Mouse (Mus musculus) midbrain, embryonic 11.5 days (tissue): ENCODE data around the gene Krt39. TPM values are rescaled to one million over a fixed set of nuclear protein-coding genes. Genes with fewer than 3 reads are reported as not detected.

Experiments
- ATAC-seq: fragments of 200-750 bp; cut with Nextera tagmentation; 2 replicates; pipeline ENCODE4 v1.8.0; 2017; ENCODE audit warnings: moderate TSS enrichment, moderate library complexity; ENCODE audit not compliant: low FRiP score
- DNase-seq: peaks from one replicate; pipeline ENCODE4 v3.0.0; 2015; ENCODE audit warnings: low spot score; ENCODE audit errors: missing footprints
- H3K27ac ChIP-seq: fragments of 300-500 bp; sonication (generic); 2 replicates; pipeline ENCODE4 v1.5.1; 2014; ENCODE audit warnings: low read depth, low read length
- H3K27me3 ChIP-seq: fragments of 300-500 bp; sonication (generic); 2 replicates; pipeline ENCODE4 v1.6.1; 2014; ENCODE audit warnings: mild to moderate bottlenecking, low read length, moderate library complexity, mixed read lengths; ENCODE audit not compliant: control insufficient read depth, insufficient read depth
- H3K36me3 ChIP-seq: fragments of 300-500 bp; sonication (generic); 2 replicates; pipeline ENCODE4 v1.6.1; 2014; ENCODE audit warnings: mild to moderate bottlenecking, low read length, moderate library complexity, mixed read lengths; ENCODE audit not compliant: control insufficient read depth, insufficient read depth
- H3K4me1 ChIP-seq: fragments of 300-500 bp; sonication (generic); 2 replicates; pipeline ENCODE4 v1.6.1; 2014; ENCODE audit warnings: low read length; ENCODE audit not compliant: control insufficient read depth, insufficient read depth
- H3K4me2 ChIP-seq: fragments of 300-500 bp; sonication (generic); 2 replicates; pipeline ENCODE4 v1.6.1; 2014; ENCODE audit warnings: mild to moderate bottlenecking, moderate library complexity
- H3K4me3 ChIP-seq: fragments of 300-500 bp; sonication (generic); 2 replicates; pipeline ENCODE4 v1.5.1; 2014; ENCODE audit warnings: low read depth, low read length
- H3K9ac ChIP-seq: fragments of 300-500 bp; sonication (generic); 2 replicates; pipeline ENCODE4 v1.6.1; 2014; ENCODE audit warnings: low read length
- H3K9me3 ChIP-seq: fragments of 300-500 bp; sonication (generic); 2 replicates; pipeline ENCODE4 v1.6.1; 2016; ENCODE audit warnings: low read length; ENCODE audit not compliant: control insufficient read depth
- WGBS: fragments of 180-500 bp; shearing (Covaris S2); extraction: QIAGEN DNeasy Blood & Tissue Kit; methylation state at CpG from one replicate; pipeline ENCODE4 v1.1.7; 2014; 5-methylcytosine and 5-hydroxymethylcytosine counted together
- polyA plus RNA-seq: library from polyadenylated mRNA; unstranded; fragments of >200 nt; fragmentation: Nextera tagmentation; extraction: Ambion mirVana; gene quantifications from 2 replicates; pipeline ENCODE4 v1.2.1, GENCODE M21; 2014

Gene Krt39
- polyA plus RNA-seq, 1 experiment from 2014 or later, result not detected

- no peak overlapping the region for H3K27ac ChIP-seq
- WGBS, result 51% methylated on average over 3 of the region's 3 CpGs
Measured at GRCm38 (mm10) chr11:99489233-99489632, 31.9 kb downstream of the Krt39 start.

GRCm38 (mm10) chr11:99474981-99475380 lies 46.2 kb downstream of the Krt39 start:
- Histone ChIP-seq H3K27me3 (no peaks in the 10 kb centered on the region), H3K36me3 (no peaks in the 10 kb centered on the region), H3K9me3 (no peaks in the 10 kb centered on the region), H3K4me3 (no peak overlapping the region), H3K27ac (no peak overlapping the region), H3K9ac (no peak overlapping the region), H3K4me2 (no peak overlapping the region), H3K4me1 (no peaks in the 10 kb centered on the region)
- WGBS, result 88% methylated on average over 3 of the region's 3 CpGs
- no peak for ATAC-seq
- peak; percentile 49 for DNase-seq

More at GRCm38 (mm10) chr11:99489233-99489632, 31.9 kb downstream of the Krt39 start:
- Histone ChIP-seq H3K4me3 (no peak overlapping the region), H3K9ac (no peak overlapping the region), H3K4me2 (no peak overlapping the region), H3K4me1 (peaks cover 2% of the 10 kb centered on the region; the same call in 1 of the 2 replicates), H3K36me3 (no peaks in the 10 kb centered on the region), H3K27me3 (no peaks in the 10 kb centered on the region), H3K9me3 (no peaks in the 10 kb centered on the region)
- DNase-seq (peak; percentile 79), ATAC-seq (no peak)

GRCm38 (mm10) chr11:99473433-99473832 lies 47.7 kb downstream of the Krt39 start:
- no peak overlapping the region for H3K4me3 ChIP-seq
- no peak overlapping the region for H3K4me2 ChIP-seq
- DNase-seq (peak; percentile 49), ATAC-seq (no peak)
- H3K4me1 ChIP-seq, result no peaks in the 10 kb centered on the region
- 78% methylated on average over 6 of the region's 6 CpGs for WGBS
- no peak overlapping the region for H3K27ac ChIP-seq
- no peaks in the 10 kb centered on the region for H3K27me3 ChIP-seq
- H3K9ac ChIP-seq, result no peak overlapping the region
- no peaks in the 10 kb centered on the region for H3K9me3 ChIP-seq
- H3K36me3 ChIP-seq, result no peaks in the 10 kb centered on the region

DNA sequence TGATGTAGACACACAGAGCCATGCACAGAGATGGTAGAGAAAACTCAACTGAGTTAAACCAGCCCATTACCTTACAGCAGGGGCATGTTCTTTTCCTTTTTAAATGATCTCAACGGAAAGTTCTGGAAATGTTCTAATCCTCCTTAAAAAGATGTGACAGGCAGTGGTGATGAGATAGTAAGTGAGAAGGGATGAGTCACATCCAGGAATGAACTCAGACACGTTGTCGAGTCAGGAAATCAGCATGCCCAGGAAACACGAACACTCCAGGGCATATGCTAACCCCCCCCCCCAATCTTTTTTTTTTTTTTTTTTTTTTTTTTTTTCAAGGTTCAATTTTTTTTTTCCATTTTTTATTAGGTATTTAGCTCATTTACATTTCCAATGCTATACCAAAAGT lies 48.7 kb downstream of the Krt39 start:
- H3K27ac ChIP-seq, result no peak overlapping the region
- 84% methylated on average over 4 of the region's 4 CpGs for WGBS
- H3K4me1 ChIP-seq, result no peaks in the 10 kb centered on the region
- no peaks in the 10 kb centered on the region for H3K27me3 ChIP-seq
- ATAC-seq, result no peak
- no peak for DNase-seq
- H3K4me3 ChIP-seq, result no peak overlapping the region
- no peak overlapping the region for H3K4me2 ChIP-seq
- no peaks in the 10 kb centered on the region for H3K36me3 ChIP-seq
- no peaks in the 10 kb centered on the region for H3K9me3 ChIP-seq
- H3K9ac ChIP-seq, result no peak overlapping the region

- H3K27ac ChIP-seq, result no peak overlapping the region
- no peaks in the 10 kb centered on the region for H3K27me3 ChIP-seq
- DNase-seq, result no peak
- H3K9ac ChIP-seq, result no peak overlapping the region
- H3K36me3 ChIP-seq, result no peaks in the 10 kb centered on the region
- WGBS, result 95% methylated on average over 6 of the region's 6 CpGs
- ATAC-seq, result no peak
- H3K9me3 ChIP-seq, result no peaks in the 10 kb centered on the region
- no peaks in the 10 kb centered on the region for H3K4me1 ChIP-seq
- no peak overlapping the region for H3K4me3 ChIP-seq
- no peak overlapping the region for H3K4me2 ChIP-seq
Measured at GRCm38 (mm10) chr11:99471946-99472345, 49.2 kb downstream of the Krt39 start.

GRCm38 (mm10) chr11:99469228-99469627 lies 51.9 kb downstream of the Krt39 start:
- H3K9ac ChIP-seq, result no peak overlapping the region
- 85% methylated on average over 4 of the region's 4 CpGs for WGBS
- ATAC-seq (no peak), DNase-seq (no peak)
- H3K4me2 ChIP-seq, result no peak overlapping the region
- no peaks in the 10 kb centered on the region for H3K9me3 ChIP-seq
- no peak overlapping the region for H3K4me3 ChIP-seq
- H3K27me3 ChIP-seq, result no peaks in the 10 kb centered on the region
- no peaks in the 10 kb centered on the region for H3K36me3 ChIP-seq
- H3K4me1 ChIP-seq, result no peaks in the 10 kb centered on the region
- no peak overlapping the region for H3K27ac ChIP-seq

- H3K9me3 ChIP-seq, result no peaks in the 10 kb centered on the region
- no peak for DNase-seq
- no peak overlapping the region for H3K27ac ChIP-seq
- H3K36me3 ChIP-seq, result no peaks in the 10 kb centered on the region
- no peak overlapping the region for H3K9ac ChIP-seq
- H3K4me1 ChIP-seq, result no peaks in the 10 kb centered on the region
- WGBS, result 89% methylated on average over 11 of the region's 11 CpGs
- no peaks in the 10 kb centered on the region for H3K27me3 ChIP-seq
- ATAC-seq, result no peak
- H3K4me3 ChIP-seq, result no peak overlapping the region
- no peak overlapping the region for H3K4me2 ChIP-seq
Measured at GRCm38 (mm10) chr11:99468566-99468965, 52.6 kb downstream of the Krt39 start.

GRCm38 (mm10) chr11:99466316-99466715 lies 54.8 kb downstream of the Krt39 start:
- Histone ChIP-seq H3K4me1 (no peaks in the 10 kb centered on the region), H3K27me3 (no peaks in the 10 kb centered on the region), H3K36me3 (no peaks in the 10 kb centered on the region), H3K9me3 (no peaks in the 10 kb centered on the region), H3K27ac (no peak overlapping the region), H3K9ac (no peak overlapping the region), H3K4me3 (no peak overlapping the region), H3K4me2 (no peak overlapping the region)
- WGBS, result 56% methylated on average over 7 of the region's 7 CpGs
- ATAC-seq (no peak), DNase-seq (no peak)

DNA sequence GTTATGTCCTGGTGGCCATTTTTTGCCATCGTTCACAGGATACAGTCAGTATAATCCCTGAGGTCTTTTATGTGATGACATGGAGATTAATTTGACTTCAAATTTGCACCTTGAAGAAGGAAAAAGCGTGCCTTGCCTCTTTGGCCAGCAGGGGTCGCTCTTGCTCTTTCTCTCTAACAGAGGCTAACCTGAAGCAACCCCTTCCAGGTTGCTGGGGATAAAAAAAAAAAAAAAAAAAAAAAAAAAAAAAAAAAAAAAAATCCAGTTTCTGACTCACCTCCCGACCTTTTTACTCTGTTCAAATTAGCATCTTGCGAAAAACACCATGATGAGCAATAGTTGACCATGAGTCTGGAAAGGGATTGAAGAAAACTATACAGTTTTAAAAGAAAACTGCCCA lies 56.3 kb downstream of the Krt39 start:
- Histone ChIP-seq H3K36me3 (no peaks in the 10 kb centered on the region), H3K4me1 (no peaks in the 10 kb centered on the region), H3K27ac (no peak overlapping the region), H3K9ac (no peak overlapping the region), H3K4me3 (no peak overlapping the region), H3K27me3 (no peaks in the 10 kb centered on the region), H3K4me2 (no peak overlapping the region), H3K9me3 (no peaks in the 10 kb centered on the region)
- DNase-seq, result peak; percentile 99
- 8% methylated on average over 5 of the region's 5 CpGs for WGBS
- no peak for ATAC-seq
